Mouse (Mus musculus): ENCODE measurements around the gene Sdha. TPM values are rescaled to one million over a fixed set of nuclear protein-coding genes. Genes with fewer than 3 reads are reported as not detected.

The Sdha gene
- total and polyA plus RNA-seq, 3 experiments: 120 to 249 (median 161) TPM

DNA sequence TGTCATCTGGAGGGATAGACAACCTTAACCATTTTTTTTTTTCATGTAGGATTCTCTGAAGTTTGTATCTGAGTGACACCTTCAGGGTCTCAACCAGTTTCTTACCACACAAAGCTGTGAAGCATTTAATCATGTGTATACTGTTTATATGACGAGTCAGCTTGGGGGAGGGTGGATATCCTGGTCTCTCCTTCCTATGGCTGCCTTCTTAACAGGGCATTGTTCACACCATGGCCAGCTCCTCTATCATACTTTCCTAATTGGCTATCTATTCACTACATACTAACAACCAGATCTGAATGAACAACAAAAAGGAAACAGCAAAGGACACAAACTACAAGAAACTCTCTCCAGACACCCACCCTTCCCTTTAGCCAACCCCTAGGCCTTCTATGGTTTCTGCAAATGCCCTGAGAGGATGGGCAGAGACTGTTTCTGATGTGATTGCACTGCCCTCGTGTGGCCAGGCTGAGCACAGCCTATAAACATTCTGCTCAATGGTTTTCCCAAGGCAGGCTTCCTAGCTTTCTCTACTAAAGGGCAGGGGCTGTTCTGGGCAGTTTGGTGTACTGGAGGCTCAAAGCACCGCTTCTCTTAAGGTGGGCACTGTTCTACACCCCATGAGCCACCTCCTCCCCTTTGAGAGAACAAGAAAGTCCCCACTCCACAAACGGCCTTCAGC lies 49.0 kb downstream of the Sdha start:
- H3K27me3 ChIP-seq (replicated peaks): no peaks in the 10 kb centered on the region
- in situ Hi-C loops (cut with MboI; ENCODE audit: low pct_ligation_motif_present, low pct_unique_long_range_greater_than_20kb, low sequenced_read_pairs): loop anchor here (5.0 to 10.0 kb wide), 2 partner anchors 109 to 346 kb away; no protein-coding TSS in a partner anchor
- dilution Hi-C loops (cut with MboI; ENCODE audit: extremely low pct_ligation_motif_present, extremely low pct_unique_long_range_greater_than_20kb, low sequenced_read_pairs): no loop called here
- H3K4me1 ChIP-seq (ENCODE audit: control insufficient read depth in 1 of 2, insufficient read depth in 2 of 2): peaks cover 0 to 3% of the 10 kb centered on the region in 2 experiments; a peak in 1 of 4 replicates
- H3K79me2 ChIP-seq (replicated peaks; ENCODE audit: control insufficient read depth, extremely low read depth, insufficient read depth, poor library complexity, severe bottlenecking): no peaks in the 10 kb centered on the region
- TF ChIP-seq RAD21 (IDR thresholded peaks at IDR 0.05; ENCODE audit: low read depth, low read length) (peak; percentile 84), USF1 (IDR thresholded peaks at IDR 0.05; ENCODE audit: low read depth, low read length) (no peak), CHD2 (IDR thresholded peaks at IDR 0.05; ENCODE audit: low read length) (no peak), ELF1 (IDR thresholded peaks at IDR 0.05; ENCODE audit: low read depth, low read length) (0 out of 2 replicates have a peak, but pooled peaks have one; percentile 9), SIN3A (IDR thresholded peaks at IDR 0.05; ENCODE audit: low read length) (peak; percentile 23; the same call in 1 of the 2 replicates), ZC3H11A (IDR thresholded peaks at IDR 0.05; ENCODE audit: low read depth, low read length) (peak; percentile 53; the same call in 1 of the 2 replicates), CTCF (conservative IDR thresholded peaks at IDR 0.05 in 1 of 2, IDR thresholded peaks at IDR 0.05 in 1 of 2; ENCODE audit: low read depth in 2 of 2, low read length in 2 of 2) (peak; percentile 58 to 91), NELFE (IDR thresholded peaks at IDR 0.05; ENCODE audit: low read depth, low read length) (0 out of 2 replicates have a peak, but pooled peaks have one; percentile 30), GABPA (IDR thresholded peaks at IDR 0.05; ENCODE audit: insufficient replicate concordance, low read depth, low read length) (no peak), TCF12 (IDR thresholded peaks at IDR 0.05; ENCODE audit: low read depth, low read length) (0 out of 2 replicates have a peak, but pooled peaks have one; percentile 28), IRF4 (IDR thresholded peaks at IDR 0.05; ENCODE audit: low read depth, low read length) (no peak), MAZ (IDR thresholded peaks at IDR 0.05; ENCODE audit: low read depth, low read length) (no peak), MYC (IDR thresholded peaks at IDR 0.05; ENCODE audit: low read depth, low read length) (no peak), JUN (IDR thresholded peaks at IDR 0.05; ENCODE audit: insufficient read depth, low read depth, low read length) (no peak), SMC3 (IDR thresholded peaks at IDR 0.05; ENCODE audit: low read depth, low read length) (peak; percentile 86), KAT2A (IDR thresholded peaks at IDR 0.05; ENCODE audit: insufficient replicate concordance, low read length) (no peak), EP300 (IDR thresholded peaks at IDR 0.05; ENCODE audit: low read length) (no peak), ZKSCAN1 (IDR thresholded peaks at IDR 0.05; ENCODE audit: borderline replicate concordance, low read depth, low read length) (no peak), MAX (IDR thresholded peaks at IDR 0.05; ENCODE audit: low read length) (no peak), UBTF (IDR thresholded peaks at IDR 0.05; ENCODE audit: low read depth, low read length) (no peak)
- no peak overlapping the region for H3K4me2 ChIP-seq (ENCODE audit: insufficient read depth, low read depth, poor library complexity, severe bottlenecking)
- H3K9me3 ChIP-seq (replicated peaks; ENCODE audit: low read length): no peaks in the 10 kb centered on the region
- no peak overlapping the region for H3K27ac ChIP-seq (ENCODE audit: insufficient read depth, low read depth)
- no peak overlapping the region for H3K9ac ChIP-seq (ENCODE audit: insufficient read depth, low read depth)
- H3K4me3 ChIP-seq (replicated peaks in 1 of 3; ENCODE audit: low read depth in 2 of 3, low read length in 2 of 3, poor library complexity in 1 of 3): no peak overlapping the region
- DNase-seq (ENCODE audit: extremely low read depth): peak; percentile 62
- H3K36me3 ChIP-seq (replicated peaks in 1 of 2; ENCODE audit: control insufficient read depth in 1 of 2, insufficient read depth in 1 of 2, low read length in 1 of 2): peaks cover 40 to 49% of the 10 kb centered on the region in 2 experiments

Measured in CH12.LX (cell line).